Mouse (Mus musculus) lung, postnatal 0 days (tissue): ENCODE measurements around the gene Prr19. TPM values are rescaled to one million over a fixed set of nuclear protein-coding genes. Genes with fewer than 3 reads are reported as not detected.

Source experiments
- ATAC-seq: fragments of 200-750 bp; cut with Nextera tagmentation; 2 replicates; pipeline ENCODE4 v1.8.0; 2017; ENCODE audit warnings: moderate library complexity
- DNase-seq: peaks from one replicate; pipeline ENCODE4 v3.0.0-alpha.2; 2016; ENCODE audit warnings: low spot score
- H3K27ac ChIP-seq: fragments of 300-500 bp; sonication (generic); 2 replicates; pipeline ENCODE4 v1.5.1; 2014; ENCODE audit warnings: antibody characterized with exemption, mild to moderate bottlenecking, low read length, mixed read lengths
- H3K27me3 ChIP-seq: fragments of 300-500 bp; sonication (generic); replicated peaks from 2 replicates; pipeline ENCODE4 v1.6.1; 2014; ENCODE audit warnings: low read length, mixed read lengths; ENCODE audit not compliant: insufficient read depth
- H3K36me3 ChIP-seq: fragments of 300-500 bp; sonication (generic); 2 replicates; pipeline ENCODE4 v1.6.1; 2014; ENCODE audit warnings: low read length, mixed read lengths; ENCODE audit not compliant: insufficient read depth
- H3K4me1 ChIP-seq: fragments of 300-500 bp; sonication (generic); 2 replicates; pipeline ENCODE4 v1.6.1; 2014; ENCODE audit warnings: antibody characterized with exemption, low read depth, low read length, mixed read lengths; ENCODE audit not compliant: insufficient read depth
- H3K4me2 ChIP-seq: fragments of 300-500 bp; sonication (generic); replicated peaks from 2 replicates; pipeline ENCODE4 v1.6.1; 2014; ENCODE audit warnings: low read depth, mild to moderate bottlenecking, low read length, moderate library complexity, mixed read lengths
- H3K4me3 ChIP-seq: fragments of 300-500 bp; sonication (generic); 2 replicates; pipeline ENCODE4 v1.5.1; 2014; ENCODE audit warnings: low read depth, low read length
- H3K9ac ChIP-seq: fragments of 300-500 bp; sonication (generic); replicated peaks from 2 replicates; pipeline ENCODE4 v1.6.1; 2014; ENCODE audit warnings: low read depth, mild to moderate bottlenecking
- H3K9me3 ChIP-seq: fragments of 300-500 bp; sonication (generic); 2 replicates; pipeline ENCODE4 v1.6.1; 2016; ENCODE audit warnings: low read length, mixed read lengths
- CTCF ChIP-seq: IDR thresholded peaks from 2 replicates; pipeline ENCODE4 v1.5.1; 2016; ENCODE audit warnings: antibody characterized with exemption, mild to moderate bottlenecking
- EP300 ChIP-seq: IDR thresholded peaks from 2 replicates; pipeline ENCODE4 v1.6.1; 2016; ENCODE audit warnings: antibody characterized with exemption, mild to moderate bottlenecking, control low read depth
- WGBS: fragments of 180-500 bp; shearing (Covaris S2); extraction: QIAGEN DNeasy Blood & Tissue Kit; methylation state at CpG from one replicate; pipeline ENCODE4 v1.1.7; 2014; 5-methylcytosine and 5-hydroxymethylcytosine counted together
- polyA plus RNA-seq: library from polyadenylated mRNA; unstranded; fragments of >200 nt; fragmentation: Nextera tagmentation; extraction: Ambion mirVana; gene quantifications from 2 replicates; pipeline ENCODE4 v1.2.1, GENCODE M21; 2015

Gene Prr19
- polyA plus RNA-seq, 1 experiment from 2014 or later, result not detected

DNA sequence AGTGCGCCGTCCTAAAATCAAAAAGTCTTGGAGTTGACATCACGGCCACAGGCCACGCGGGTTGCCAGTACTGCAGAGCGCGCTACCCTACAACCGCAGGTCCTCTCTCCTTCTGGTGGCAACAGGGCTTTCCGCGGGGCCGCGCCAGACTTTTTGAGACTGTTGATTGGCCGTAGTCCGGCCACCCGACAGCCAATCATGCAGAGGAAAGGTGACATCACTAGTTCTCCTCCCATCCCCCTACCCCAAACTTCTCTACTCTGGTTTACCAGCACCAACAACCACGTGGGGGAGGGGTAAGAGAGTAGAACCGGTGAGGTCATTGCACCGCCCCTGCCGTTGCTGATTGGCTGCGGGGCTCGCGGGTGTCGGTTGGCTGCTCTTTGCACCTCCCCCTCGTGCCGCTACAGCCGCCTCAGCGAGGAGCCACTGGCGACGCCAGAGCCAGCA is 33.9 kb upstream of the Prr19 start, which contains the start of gene Cic:
Cic (plus strand) TSS at position 404 of the 450 bp plus-strand sequence.
- Histone ChIP-seq H3K27me3 (no peaks in the 10 kb centered on the region), H3K9ac (peak within 1 kb of the TSS; percentile 81), H3K9me3 (no peaks in the 10 kb centered on the region), H3K4me3 (peak within 1 kb of the TSS; percentile 80), H3K36me3 (no peaks in the 10 kb centered on the region), H3K4me2 (peak within 1 kb of the TSS; percentile 87), H3K27ac (peak within 1 kb of the TSS; percentile 97), H3K4me1 (peaks cover 16% of the 10 kb centered on the region)
- ATAC-seq (peak; percentile 87), DNase-seq (peak; percentile 100)
- TF ChIP-seq EP300, result peak; percentile 51; the same call in 1 of the 2 replicates
- peak; percentile 16; the same call in 1 of the 2 replicates for TF ChIP-seq CTCF
- WGBS, result under 1% methylated on average over 29 of the region's 29 CpGs

- H3K9ac ChIP-seq, result peak overlapping the region; percentile 81
- DNase-seq (peak; percentile 100), ATAC-seq (peak; percentile 93)
- H3K9me3 ChIP-seq, result no peaks in the 10 kb centered on the region
- WGBS, result 1% methylated on average over 33 of the region's 33 CpGs
- no peak for TF ChIP-seq CTCF
- TF ChIP-seq EP300, result peak; percentile 95
- H3K4me1 ChIP-seq, result peaks cover 16% of the 10 kb centered on the region
- H3K27me3 ChIP-seq, result no peaks in the 10 kb centered on the region
- no peaks in the 10 kb centered on the region for H3K36me3 ChIP-seq
- peak overlapping the region; percentile 87 for H3K4me2 ChIP-seq
- H3K4me3 ChIP-seq, result peak overlapping the region; percentile 80
- peak overlapping the region; percentile 97 for H3K27ac ChIP-seq
Measured at GRCm38 (mm10) chr7:25267751-25268463, 33.3 kb upstream of the Prr19 start.

- Histone ChIP-seq H3K4me3 (peak overlapping the region; percentile 80), H3K4me2 (peak overlapping the region; percentile 87), H3K36me3 (no peaks in the 10 kb centered on the region), H3K27me3 (no peaks in the 10 kb centered on the region), H3K27ac (peak overlapping the region; percentile 89), H3K4me1 (peaks cover 16% of the 10 kb centered on the region), H3K9me3 (no peaks in the 10 kb centered on the region), H3K9ac (peak overlapping the region; percentile 74)
- TF ChIP-seq CTCF, result no peak
- no peak for TF ChIP-seq EP300
- WGBS, result 0% methylated on average over 7 of the region's 7 CpGs
- ATAC-seq, result no peak
- DNase-seq, result no peak
Measured at GRCm38 (mm10) chr7:25268588-25268987, 32.6 kb upstream of the Prr19 start.

DNA sequence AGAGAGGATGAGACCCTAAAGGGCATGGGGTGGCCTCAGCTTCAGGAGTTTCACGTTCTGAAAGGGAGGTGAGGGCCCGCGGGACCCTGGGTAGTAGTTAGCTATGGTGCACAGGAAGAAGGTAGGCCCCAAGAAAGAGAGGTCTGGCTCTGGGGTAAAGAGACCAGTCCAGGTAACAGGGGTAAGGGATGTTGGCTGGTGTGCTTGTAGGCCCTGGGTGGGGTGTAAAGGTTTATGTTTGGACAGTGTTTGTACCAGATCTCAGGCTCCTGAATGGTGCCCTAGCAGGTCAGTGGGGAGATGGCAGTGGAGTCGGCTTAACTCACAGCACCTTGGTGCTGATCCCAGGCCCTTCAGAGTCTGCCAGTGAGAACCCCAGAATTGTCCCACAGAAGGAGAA is 32.2 kb upstream of the Prr19 start:
- H3K9me3 ChIP-seq, result no peaks in the 10 kb centered on the region
- peak overlapping the region; percentile 89 for H3K27ac ChIP-seq
- H3K36me3 ChIP-seq, result no peaks in the 10 kb centered on the region
- no peaks in the 10 kb centered on the region for H3K27me3 ChIP-seq
- no peak for DNase-seq
- WGBS, result 30% methylated on average over 4 of the region's 4 CpGs
- H3K4me3 ChIP-seq, result peak overlapping the region; percentile 80
- peaks cover 16% of the 10 kb centered on the region for H3K4me1 ChIP-seq
- H3K4me2 ChIP-seq, result peak overlapping the region; percentile 87
- no peak for TF ChIP-seq EP300
- TF ChIP-seq CTCF, result no peak
- H3K9ac ChIP-seq, result peak overlapping the region; percentile 74; the same call in 1 of the 2 replicates
- ATAC-seq, result no peak

- WGBS, result 82% methylated on average over 8 of the region's 8 CpGs
Measured at GRCm38 (mm10) chr7:25269545-25270271, 31.5 kb upstream of the Prr19 start.

More at GRCm38 (mm10) chr7:25269545-25270271, 31.5 kb upstream of the Prr19 start:
- peak overlapping the region; percentile 89 for H3K27ac ChIP-seq
- TF ChIP-seq EP300, result no peak
- H3K9ac ChIP-seq, result no peak overlapping the region
- ATAC-seq, result no peak
- H3K36me3 ChIP-seq, result no peaks in the 10 kb centered on the region
- no peaks in the 10 kb centered on the region for H3K9me3 ChIP-seq
- no peak for DNase-seq
- peak overlapping the region; percentile 87 for H3K4me2 ChIP-seq
- H3K4me1 ChIP-seq, result peaks cover 16% of the 10 kb centered on the region
- H3K27me3 ChIP-seq, result no peaks in the 10 kb centered on the region
- H3K4me3 ChIP-seq, result no peak overlapping the region
